Mouse (Mus musculus) CD4-positive helper T cell, adult 2 months (primary cell): ENCODE results near the gene Vmn2r79.
"Not testable (repeated sequence)": the region's sequence is repeated elsewhere in the genome, so short reads cannot be mapped to it uniquely, and the experiment has no call there.

Experiments
- DNase-seq: peaks from one replicate; pipeline ENCODE4 v3.0.0-alpha.2; 2012; ENCODE audit warnings: low read depth, missing footprints, low spot score

Gene Vmn2r79

GRCm38 (mm10) chr7:86995815-86996214, at the start of gene Vmn2r79:
TSS of gene Vmn2r79 (plus strand) at chr7:86996115.
- DNase-seq, result not testable (repeated sequence)

- no peak for DNase-seq
These were observed 1.2 kb upstream of the Vmn2r79 start for GRCm38 (mm10) chr7:86994700-86995099.

GRCm38 (mm10) chr7:87026486-87026885, 30.6 kb downstream of the Vmn2r79 start:
- DNase-seq, result not testable (repeated sequence)

GRCm38 (mm10) chr7:87063576-87063975, 67.7 kb downstream of the Vmn2r79 start:
- no peak for DNase-seq
